Mouse (Mus musculus) ES-Bruce4 (cell line): ENCODE data around the gene Trim38.

Experiments used
- CTCF ChIP-seq: IDR thresholded peaks from one replicate; pipeline ENCODE4 v1.8.1; 2011; ENCODE audit warnings: low read depth, low read length
- POLR2A ChIP-seq: IDR thresholded peaks from one replicate; pipeline ENCODE4 v1.8.1; 2011; ENCODE audit warnings: low read length; ENCODE audit not compliant: insufficient read depth

GRCm38 (mm10) chr13:23749563-23750121 is 20.1 kb upstream of the Trim38 start:
- TF ChIP-seq POLR2A = no peak
- no peak for TF ChIP-seq CTCF
